Comparison of ENCODE assay signal across 18 mouse cellular contexts in the genomic region with DNA sequence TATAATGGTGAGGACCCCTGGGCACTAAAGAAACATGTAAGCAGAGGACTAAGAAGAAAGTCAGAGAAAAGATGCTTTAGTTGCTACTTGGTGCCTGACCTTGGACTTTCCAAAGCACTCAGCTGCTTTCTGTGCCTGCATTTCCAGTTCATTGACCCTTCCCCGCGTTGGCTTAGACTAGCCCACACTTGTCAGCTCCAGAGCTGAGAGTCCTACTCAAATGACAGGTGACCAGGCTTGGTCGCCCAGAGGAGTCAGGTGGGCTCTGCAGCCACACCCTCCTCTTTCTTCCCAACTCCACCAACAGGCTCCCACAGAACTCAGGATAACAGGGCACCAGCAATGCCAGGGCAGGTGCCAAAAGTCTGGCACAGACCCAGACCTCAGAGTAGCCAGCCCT. TPM values are rescaled to one million over a fixed set of nuclear protein-coding genes. Genes with fewer than 3 reads are reported as not detected.
A peak's percentile ranks its signal among the peaks of the same experiment; 100 is the strongest.
DNase-seq lines count a peak whose midpoint lies in the region.
"Had no signal": no experiment of that assay in that cellular context is flagged by ENCODE, and none has a peak within 500 bp of the region (broad histone marks: within the 10 kb centered on the region; RNA-seq: fewer than 3 reads in every experiment).

No protein-coding gene starts in this region.

- peak; percentile 35 for DNase-seq in adrenal gland, postnatal 14 days
- DNase-seq in adrenal gland, adult 18-20 months (ENCODE audit: low spot score in 2 of 2) = no peak
- peak; percentile 15 to 34 for DNase-seq in kidney, adult 8-10 months
- DNase-seq in kidney, postnatal 14 days = no peak
- DNase-seq in ZHBTc4 (ENCODE audit: low read depth, low spot score) = peak; percentile 11
- peak; percentile 29 for DNase-seq in urinary bladder, postnatal 25 days (ENCODE audit: low spot score)
- DNase-seq in layer of hippocampus, postnatal 36 days = no peak
- DNase-seq in cerebellum, adult 9-10 months = no peak
- DNase-seq: cerebellum, adult 9-11 months; gastrocnemius, postnatal 14 days; heart, adult 2 months; heart, postnatal 36 days; layer of hippocampus, adult 9-11 months; lung, postnatal 10 days; midbrain, embryonic 14.5 days; thymus, postnatal 14 days had no signal

RNA-seq across cellular contexts. Expression of a gene that starts 9.4 kb away (rescaled TPM):
- total RNA-seq in adrenal gland, postnatal 14 days (2021) = not detected in 2 replicates
- total RNA-seq in adrenal gland, adult 18-20 months (2021) = not detected
- total RNA-seq in layer of hippocampus, postnatal 36 days (2021) = 10 to 100 TPM; 11.9 to 12.1 TPM
- total RNA-seq: G1E; gastrocnemius, postnatal 14 days; heart, adult 2 months; heart, postnatal 36 days; megakaryocyte, adult 5-6 weeks had no signal

RNA-seq across cellular contexts. Expression of a gene that starts 14.9 kb away (rescaled TPM):
- 69.3 and 80.6 TPM in 2 replicates for total RNA-seq in adrenal gland, postnatal 14 days (2021)
- 10 to 100 TPM; 73.9 to 83.4 TPM for total RNA-seq in adrenal gland, adult 18-20 months (2021)
- total RNA-seq in layer of hippocampus, postnatal 36 days (2021) = 10 to 100 TPM; 23.5 to 23.9 TPM

Comparison
In these comparisons a context has a peak if more than half of its experiments do, and no peak if none do; other contexts are left out.
1. DNase-seq: peak in adrenal gland, postnatal 14 days (single experiment), kidney, adult 8-10 months (2 of 2), ZHBTc4 (single experiment) and urinary bladder, postnatal 25 days (single experiment); none in adrenal gland, adult 18-20 months (0 of 2), kidney, postnatal 14 days (single experiment), layer of hippocampus, postnatal 36 days (0 of 2) and cerebellum, adult 9-10 months (single experiment).
2. RNA of a gene that starts 9.4 kb away (total RNA-seq): 11.9 to 12.1 TPM in layer of hippocampus, postnatal 36 days; not detected in adrenal gland, postnatal 14 days and not detected in adrenal gland, adult 18-20 months; every median in the first group is over 10 times any median in the second.